Mouse (Mus musculus): ENCODE measurements around the gene Spsb3.

DNA sequence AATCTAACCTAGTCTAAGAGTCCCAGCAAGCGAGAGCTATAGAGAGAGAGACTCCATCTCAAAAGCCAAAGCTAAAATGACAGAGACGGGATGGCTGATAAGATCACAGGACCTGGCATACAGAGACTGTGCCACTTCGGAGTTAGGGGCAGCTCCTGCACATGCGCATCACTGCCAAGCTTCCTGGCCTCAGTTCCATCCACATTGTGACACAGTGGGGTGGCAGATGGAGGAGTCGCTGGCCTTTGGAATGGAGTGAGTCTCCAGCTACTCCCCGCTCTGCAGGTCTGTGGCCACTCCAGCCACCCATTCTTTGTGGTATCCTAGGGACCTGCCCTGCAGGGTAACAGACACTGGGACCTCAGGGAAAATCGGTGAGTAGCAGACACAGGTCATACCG is 20.7 kb upstream of the Spsb3 start, which contains the start of gene Igfals:
- TF ChIP-seq MXI1 (IDR thresholded peaks at IDR 0.05; ENCODE audit: low read depth, low read length) (no peak), POLR2A (IDR thresholded peaks at IDR 0.05; ENCODE audit: low read depth, low read length) (no peak), POLR2AphosphoS2 (IDR thresholded peaks at IDR 0.05; ENCODE audit: low read depth, low read length) (no peak), BHLHE40 (IDR thresholded peaks at IDR 0.05; ENCODE audit: low read depth, low read length) (no peak), CTCF (conservative IDR thresholded peaks at IDR 0.05 in 1 of 2, IDR thresholded peaks at IDR 0.05 in 1 of 2; ENCODE audit: low read depth in 2 of 2, low read length in 2 of 2) (no peak), ZC3H11A (IDR thresholded peaks at IDR 0.05; ENCODE audit: low read depth, low read length) (no peak), MAZ (IDR thresholded peaks at IDR 0.05; ENCODE audit: low read depth, low read length) (no peak), ETS1 (conservative IDR thresholded peaks at IDR 0.05; ENCODE audit: low read depth, low read length) (no peak), EP300 (IDR thresholded peaks at IDR 0.05; ENCODE audit: low read length) (no peak), ZNF384 (IDR thresholded peaks at IDR 0.05; ENCODE audit: low read depth, low read length) (no peak)

Data from CH12.LX (cell line).